Mouse (Mus musculus) brown adipose tissue, adult 24 weeks (tissue): Measurements from ENCODE around the gene Zfp626. TPM values are rescaled to one million over a fixed set of nuclear protein-coding genes. Genes with fewer than 3 reads are reported as not detected.
"Not testable (repeated sequence)": the region's sequence is repeated elsewhere in the genome, so short reads cannot be mapped to it uniquely, and the experiment has no call there.

Experiments
- H3K27ac ChIP-seq: fragments of 200-500 bp; replicated peaks from 2 replicates; pipeline ENCODE4 v1.5.1; 2012; ENCODE audit warnings: low read depth, mild to moderate bottlenecking, low read length
- H3K4me1 ChIP-seq: fragments of 200-500 bp; 2 replicates; pipeline ENCODE4 v1.6.1; 2012; ENCODE audit warnings: low read length, mixed read lengths; ENCODE audit not compliant: control insufficient read depth, insufficient read depth, insufficient read length
- H3K4me3 ChIP-seq: fragments of 200-500 bp; 2 replicates; pipeline ENCODE4 v1.5.1; 2012; ENCODE audit warnings: low read depth, mild to moderate bottlenecking, low read length, moderate library complexity; ENCODE audit not compliant: insufficient read depth
- polyA plus RNA-seq: library from polyadenylated mRNA; stranded (reverse); fragments of >200 nt; gene quantifications from 2 replicates; pipeline ENCODE4 v1.2.4, GENCODE M21; 2012; ENCODE audit not compliant: missing spikeins, insufficient read depth, insufficient read length

Zfp626 gene
- polyA plus RNA-seq, 1 experiment, result 2.1 TPM

- Histone ChIP-seq H3K27ac (peak within 1 kb of the TSS; percentile 73), H3K4me1 (no peaks in the 10 kb centered on the region; the same call in 1 of the 2 replicates), H3K4me3 (peak within 1 kb of the TSS; percentile 75)
These were observed 31.6 kb downstream of the Zfp626 start, which contains the start of gene Zfp59 for GRCm38 (mm10) chr7:27838323-27839249. Gene Zfp59 (plus strand): TSS chr7:27838607.

- H3K4me1 ChIP-seq, result no peaks in the 10 kb centered on the region; the same call in 1 of the 2 replicates
- no peak overlapping the region for H3K27ac ChIP-seq
- H3K4me3 ChIP-seq, result peak overlapping the region; percentile 75; the same call in 1 of the 2 replicates
These were observed 32.6 kb downstream of the Zfp626 start for GRCm38 (mm10) chr7:27839596-27839995.

GRCm38 (mm10) chr7:27840104-27840503, 33.1 kb downstream of the Zfp626 start:
- H3K4me3 ChIP-seq, result no peak overlapping the region
- no peak overlapping the region for H3K27ac ChIP-seq
- no peaks in the 10 kb centered on the region; the same call in 1 of the 2 replicates for H3K4me1 ChIP-seq

GRCm38 (mm10) chr7:27857227-27857626, 50.2 kb downstream of the Zfp626 start, which contains the start of gene Zfp607a:
Gene Zfp607a (plus strand): TSS chr7:27857527.
- Histone ChIP-seq H3K4me1 (no peaks in the 10 kb centered on the region), H3K27ac (no peak within 1 kb of the TSS), H3K4me3 (no peak within 1 kb of the TSS)

- Histone ChIP-seq H3K27ac (peak overlapping the region; percentile 71), H3K4me3 (peak overlapping the region; percentile 96), H3K4me1 (no peaks in the 10 kb centered on the region)
These were observed 52.6 kb downstream of the Zfp626 start for GRCm38 (mm10) chr7:27859301-27860251.

- Histone ChIP-seq H3K27ac (peak overlapping the region; percentile 71), H3K4me1 (no peaks in the 10 kb centered on the region), H3K4me3 (peak overlapping the region; percentile 96)
These were observed 53.6 kb downstream of the Zfp626 start for GRCm38 (mm10) chr7:27860396-27861235.

- not testable (repeated sequence) for H3K4me1 ChIP-seq, H3K4me3 ChIP-seq, H3K27ac ChIP-seq
These were observed 55.6 kb downstream of the Zfp626 start for GRCm38 (mm10) chr7:27862578-27862977.

Other genes starting within 250 kb of the Zfp626 start
- 294 and 321 TPM in 2 replicates for gene Akt2, start 215.6 kb upstream of the Zfp626 start, polyA plus RNA-seq
- not detected in 2 replicates for gene Ttc9b, start 153.3 kb upstream of the Zfp626 start, polyA plus RNA-seq
- 13.0 and 13.2 TPM in 2 replicates for gene Map3k10, start 132.6 kb upstream of the Zfp626 start, polyA plus RNA-seq
- gene Zfp607b, start 117.9 kb upstream of the Zfp626 start, polyA plus RNA-seq, result 1.3 and 3.1 TPM in 2 replicates
- 4.9 and 5.1 TPM in 2 replicates for gene Zfp60, start 75.8 kb upstream of the Zfp626 start, polyA plus RNA-seq
- 1.9 and 3.2 TPM in 2 replicates for gene Zfp59, start 31.4 kb downstream of the Zfp626 start, polyA plus RNA-seq
- gene Zfp607a, start 50.3 kb downstream of the Zfp626 start, polyA plus RNA-seq, result 1.7 and 2.0 TPM in 2 replicates
- gene Zfp974, start 122.3 kb downstream of the Zfp626 start, polyA plus RNA-seq, result 11.0 and 11.4 TPM in 2 replicates
- 5.2 and 6.8 TPM in 2 replicates for gene Zfp780b, start 172.0 kb downstream of the Zfp626 start, polyA plus RNA-seq
- 0.21 TPM in 1 of 2 replicates, not detected in the other for gene Zfp850, start 206.9 kb downstream of the Zfp626 start, polyA plus RNA-seq
- 114 and 122 TPM in 2 replicates for gene Psmc4, start 242.9 kb downstream of the Zfp626 start, polyA plus RNA-seq